ENCODE assay signal across 8 mouse cellular contexts in the genomic region with DNA sequence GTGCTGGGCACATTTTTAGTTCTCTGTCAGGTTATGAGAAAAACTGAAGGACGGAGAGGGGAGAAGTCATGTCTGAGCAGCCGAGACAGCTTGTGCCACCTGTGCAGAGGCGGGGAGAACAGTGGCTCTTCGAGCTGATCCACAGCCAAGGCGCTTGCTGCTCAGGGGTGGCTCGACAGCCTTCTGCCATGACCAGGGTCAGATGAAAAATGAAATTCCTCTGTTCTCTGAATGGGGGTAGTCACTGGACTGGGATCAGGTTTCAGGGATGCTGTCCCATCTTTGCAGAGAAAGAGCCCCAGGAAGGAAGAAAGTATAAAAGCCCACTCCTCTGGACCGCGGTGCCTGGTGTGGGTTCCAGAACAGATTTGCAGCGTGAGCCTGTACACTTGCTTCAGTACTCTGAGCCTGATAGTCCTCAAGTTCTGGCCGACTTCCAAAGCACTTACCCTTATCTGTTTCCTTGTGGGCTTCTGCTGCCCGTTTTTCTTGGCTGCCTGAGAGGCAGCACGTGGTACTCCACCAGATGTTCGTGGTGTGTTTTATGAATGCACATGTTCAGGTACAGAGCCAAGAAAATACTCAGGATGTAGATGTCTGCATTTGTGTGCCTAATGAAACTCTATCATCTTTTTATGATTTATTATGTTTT. TPM values are rescaled to one million over a fixed set of nuclear protein-coding genes. Genes with fewer than 3 reads are reported as not detected.
DNase-seq lines count a peak whose midpoint lies in the region; ATAC-seq and TF ChIP-seq lines count a peak whose summit lies in the region.

No protein-coding gene starts in this region.

- peak; percentile 75; the same call in 1 of the 2 replicates for ATAC-seq in kidney, embryonic 14.5 days (ENCODE audit: low FRiP score, low TSS enrichment)
- 0 out of 2 replicates have a peak, but pooled peaks have one; percentile 26 for ATAC-seq in forebrain, embryonic 15.5 days (replicated peaks)
- ATAC-seq in intestine, postnatal 0 days: peak; percentile 78
- peak; percentile 93 for ATAC-seq in megakaryocyte-erythroid progenitor cell, adult 5-6 weeks (replicated peaks; ENCODE audit: low FRiP score, low TSS enrichment, poor library complexity, severe bottlenecking)
- ATAC-seq in CD4-positive, CD25-positive, alpha-beta regulatory T cell, adult 4 months: no peak

- TF ChIP-seq CTCF in intestine, postnatal 0 days (IDR thresholded peaks at IDR 0.05; ENCODE audit: low read depth): no peak

- H3K27ac ChIP-seq in kidney, embryonic 14.5 days (ENCODE audit: low read depth, low read length): no peak overlapping the region
- H3K27ac ChIP-seq in forebrain, embryonic 15.5 days (replicated peaks): no peak overlapping the region
- H3K27ac ChIP-seq in intestine, postnatal 0 days (ENCODE audit: low read depth, low read length): no peak overlapping the region

- no peak overlapping the region for H3K4me3 ChIP-seq in kidney, embryonic 14.5 days (ENCODE audit: low read length)
- no peak overlapping the region for H3K4me3 ChIP-seq in forebrain, embryonic 15.5 days
- H3K4me3 ChIP-seq in intestine, postnatal 0 days (ENCODE audit: low read depth, low read length): no peak overlapping the region

- 55% methylated on average over 13 of the region's 13 CpGs for WGBS in kidney, embryonic 14.5 days
- WGBS in forebrain, embryonic 15.5 days: 62% methylated on average over 13 of the region's 13 CpGs
- 21% methylated on average over 13 of the region's 13 CpGs for WGBS in intestine, postnatal 0 days

- H3K4me1 ChIP-seq in kidney, embryonic 14.5 days (ENCODE audit: control insufficient read depth, insufficient read depth, low read length): no peaks in the 10 kb centered on the region
- H3K4me1 ChIP-seq in forebrain, embryonic 15.5 days: peaks cover 29% of the 10 kb centered on the region
- no peaks in the 10 kb centered on the region for H3K4me1 ChIP-seq in intestine, postnatal 0 days (replicated peaks; ENCODE audit: control insufficient read depth, insufficient read depth, low read length)

- H3K27me3 ChIP-seq in kidney, embryonic 14.5 days (ENCODE audit: control insufficient read depth, insufficient read depth, low read length): no peaks in the 10 kb centered on the region
- no peaks in the 10 kb centered on the region for H3K27me3 ChIP-seq in forebrain, embryonic 15.5 days
- H3K27me3 ChIP-seq in intestine, postnatal 0 days (replicated peaks; ENCODE audit: control insufficient read depth, insufficient read depth, low read length): no peaks in the 10 kb centered on the region

- H3K9ac ChIP-seq in kidney, embryonic 14.5 days (ENCODE audit: low read depth, low read length): no peak overlapping the region
- no peak overlapping the region for H3K9ac ChIP-seq in forebrain, embryonic 15.5 days (replicated peaks)
- no peak overlapping the region for H3K9ac ChIP-seq in intestine, postnatal 0 days (ENCODE audit: low read depth, low read length)

- H3K36me3 ChIP-seq in kidney, embryonic 14.5 days (ENCODE audit: control insufficient read depth, insufficient read depth, low read length): no peaks in the 10 kb centered on the region
- H3K36me3 ChIP-seq in forebrain, embryonic 15.5 days: no peaks in the 10 kb centered on the region
- H3K36me3 ChIP-seq in intestine, postnatal 0 days (ENCODE audit: control insufficient read depth, insufficient read depth): no peaks in the 10 kb centered on the region

- H3K9me3 ChIP-seq in kidney, embryonic 14.5 days (ENCODE audit: control insufficient read depth, low read length): no peaks in the 10 kb centered on the region
- no peaks in the 10 kb centered on the region for H3K9me3 ChIP-seq in forebrain, embryonic 15.5 days
- H3K9me3 ChIP-seq in intestine, postnatal 0 days (ENCODE audit: control insufficient read depth): no peaks in the 10 kb centered on the region

- DNase-seq in kidney, adult 18-20 months: no peak
- peak; percentile 39 for DNase-seq in adrenal gland, adult 8-10 months
- no peak for DNase-seq in retina, postnatal 1 day

- H3K4me2 ChIP-seq in kidney, embryonic 14.5 days (replicated peaks; ENCODE audit: low read depth, low read length): no peak overlapping the region
- H3K4me2 ChIP-seq in forebrain, embryonic 15.5 days (replicated peaks): no peak overlapping the region
- H3K4me2 ChIP-seq in intestine, postnatal 0 days (replicated peaks; ENCODE audit: low read depth): peak overlapping the region; percentile 37

RNA-seq across cellular contexts. Expression of a gene that starts 20.8 kb away (rescaled TPM):
- 5.1 and 5.3 TPM in 2 replicates for polyA plus RNA-seq in kidney, embryonic 14.5 days (2014; fragmentation: Nextera tagmentation; extraction: Ambion mirVana)
- total RNA-seq in adrenal gland, adult 8-10 months (2022): 10 to 100 TPM in 2 of 4 experiments, 1 to 10 TPM in 2; 6.7 to 14.0 (median 9.6) TPM
- 9.0 and 10.9 TPM in 2 replicates for polyA plus RNA-seq in forebrain, embryonic 15.5 days (2015; fragmentation: Nextera tagmentation; extraction: Ambion mirVana)
- 1.6 and 2.0 TPM in 2 replicates for polyA plus RNA-seq in intestine, postnatal 0 days (2015; fragmentation: Nextera tagmentation; extraction: Ambion mirVana)
- 0.07 TPM in 1 of 2 replicates, not detected in the other for total RNA-seq in megakaryocyte-erythroid progenitor cell, adult 5-6 weeks (2014; fragmentation: Nextera tagmentation)
- total RNA-seq in megakaryocyte-erythroid progenitor cell, adult 5-6 weeks (2017): 0.61 and 1.9 TPM in 2 replicates
- under 1 TPM; 0.09 to 0.99 TPM for polyA plus RNA-seq in CD4-positive, CD25-positive, alpha-beta regulatory T cell, adult 4 months (2017; shearing (Covaris generic))

RNA-seq across cellular contexts. Expression of a gene that starts 56.6 kb away (rescaled TPM):
- polyA plus RNA-seq in kidney, embryonic 14.5 days (2014; fragmentation: Nextera tagmentation; extraction: Ambion mirVana): 0.30 and 0.74 TPM in 2 replicates
- total RNA-seq in adrenal gland, adult 8-10 months (2022): 10 to 100 TPM in 2 of 4 experiments, 1 to 10 TPM in 2; 5.8 to 20.3 (median 11.7) TPM
- polyA plus RNA-seq in forebrain, embryonic 15.5 days (2015; fragmentation: Nextera tagmentation; extraction: Ambion mirVana): 24.5 and 26.2 TPM in 2 replicates
- polyA plus RNA-seq in intestine, postnatal 0 days (2015; fragmentation: Nextera tagmentation; extraction: Ambion mirVana): 0.98 and 1.2 TPM in 2 replicates
- 35.2 and 35.5 TPM in 2 replicates for total RNA-seq in megakaryocyte-erythroid progenitor cell, adult 5-6 weeks (2014; fragmentation: Nextera tagmentation)
- total RNA-seq in megakaryocyte-erythroid progenitor cell, adult 5-6 weeks (2017): 40.5 and 40.8 TPM in 2 replicates
- polyA plus RNA-seq in CD4-positive, CD25-positive, alpha-beta regulatory T cell, adult 4 months (2017; shearing (Covaris generic)): 1 to 10 TPM; 2.3 to 3.1 TPM
